Mouse (Mus musculus) mouse trophoblast stem cell (cell line): ENCODE data around the gene Ehd4.

Source experiments
- in situ Hi-C, 2 experiments: fragments of 300-500 bp; cut with MseI, MboI; formaldehyde crosslinking; loops; 2 replicates in 1 of 2; 3 replicates in 1 of 2; pipeline ENCODE4 v1.15.1; 2025

Gene Ehd4

DNA sequence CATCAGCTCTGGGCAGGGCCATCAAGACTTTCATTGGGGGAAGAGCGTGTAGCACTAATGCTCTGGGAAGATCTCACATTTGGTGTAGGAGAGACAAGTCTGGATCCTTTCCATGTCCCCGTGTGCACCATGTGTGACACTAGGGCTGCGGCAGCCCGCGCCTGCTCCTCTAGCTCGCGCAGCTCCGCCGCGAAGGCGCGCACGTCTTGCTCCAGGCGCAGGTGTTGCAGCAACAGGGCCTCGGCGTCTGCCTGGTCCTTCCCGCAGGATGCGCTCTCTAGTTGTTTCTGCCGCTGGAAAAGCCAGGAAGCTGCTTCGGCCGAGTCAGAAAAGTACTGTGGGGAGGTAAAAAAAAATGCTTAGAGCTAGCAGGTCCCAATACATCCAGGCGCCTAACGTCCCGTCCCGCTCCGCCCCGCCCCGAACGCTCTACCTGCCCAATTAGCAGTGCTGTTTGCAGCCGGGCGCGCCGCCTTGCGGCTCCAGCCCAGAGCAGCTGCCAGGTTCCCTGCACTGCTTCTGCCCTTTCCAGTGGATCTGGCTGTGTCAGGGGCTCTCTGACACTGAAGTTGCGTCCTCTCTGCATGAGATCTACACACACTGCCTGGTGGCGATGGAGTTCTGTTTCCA is 78.2 kb downstream of the Ehd4 start:
- in situ Hi-C loops, result loop anchor here in 1 of 2 experiments (10.0 kb wide), 1 partner anchor 101 kb away; the partner anchor contains the start of gene Mapkbp1

DNA sequence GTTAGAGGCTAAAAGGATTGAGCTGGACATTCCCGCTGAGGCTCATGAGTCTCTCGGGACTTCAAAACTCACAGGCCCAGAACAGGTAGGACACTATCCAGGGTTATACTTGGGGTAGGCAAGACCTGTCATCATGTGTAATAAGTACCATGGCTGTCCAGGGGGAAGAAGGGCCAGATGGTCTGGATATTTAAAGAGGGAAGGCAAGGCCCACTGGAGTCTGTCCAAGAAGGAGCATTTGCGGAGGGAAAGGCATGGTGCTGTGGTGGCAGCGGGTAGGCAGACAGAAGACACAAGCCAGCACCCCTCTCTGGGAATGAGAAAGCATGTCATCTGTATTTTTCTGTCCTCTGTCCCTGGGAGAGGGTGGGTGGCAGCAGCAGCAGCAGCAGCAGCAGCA is 80.3 kb downstream of the Ehd4 start:
- in situ Hi-C loops, result loop anchor here in 1 of 2 experiments (10.0 kb wide), 1 partner anchor 99 kb away; the partner anchor contains the start of gene Mapkbp1

DNA sequence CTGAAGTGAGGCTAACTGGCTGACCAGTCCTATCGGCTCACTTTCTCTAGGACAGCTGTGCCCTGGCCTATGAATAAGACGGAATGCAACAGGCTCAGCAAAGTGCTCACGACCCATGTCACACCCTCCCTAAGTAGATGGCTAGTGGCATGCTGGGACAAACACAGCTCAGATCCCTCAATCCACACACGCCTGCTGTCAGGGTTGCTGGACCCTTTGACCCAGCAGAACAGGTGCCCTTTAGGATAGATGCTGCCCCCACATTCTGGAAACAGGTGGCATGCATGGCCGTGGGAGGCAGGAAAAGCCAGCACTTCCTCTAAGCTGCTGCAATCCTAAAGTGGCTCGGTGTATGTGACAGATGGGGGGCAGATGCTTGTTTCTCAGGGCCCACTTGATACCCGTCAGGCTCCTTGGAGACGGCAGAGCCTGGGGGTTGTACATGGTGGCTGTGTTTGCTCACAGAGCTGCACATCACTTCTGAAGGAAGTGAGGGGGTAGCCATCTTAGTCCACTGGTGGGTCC is 84.9 kb downstream of the Ehd4 start:
- in situ Hi-C loops, result no loop called here

DNA sequence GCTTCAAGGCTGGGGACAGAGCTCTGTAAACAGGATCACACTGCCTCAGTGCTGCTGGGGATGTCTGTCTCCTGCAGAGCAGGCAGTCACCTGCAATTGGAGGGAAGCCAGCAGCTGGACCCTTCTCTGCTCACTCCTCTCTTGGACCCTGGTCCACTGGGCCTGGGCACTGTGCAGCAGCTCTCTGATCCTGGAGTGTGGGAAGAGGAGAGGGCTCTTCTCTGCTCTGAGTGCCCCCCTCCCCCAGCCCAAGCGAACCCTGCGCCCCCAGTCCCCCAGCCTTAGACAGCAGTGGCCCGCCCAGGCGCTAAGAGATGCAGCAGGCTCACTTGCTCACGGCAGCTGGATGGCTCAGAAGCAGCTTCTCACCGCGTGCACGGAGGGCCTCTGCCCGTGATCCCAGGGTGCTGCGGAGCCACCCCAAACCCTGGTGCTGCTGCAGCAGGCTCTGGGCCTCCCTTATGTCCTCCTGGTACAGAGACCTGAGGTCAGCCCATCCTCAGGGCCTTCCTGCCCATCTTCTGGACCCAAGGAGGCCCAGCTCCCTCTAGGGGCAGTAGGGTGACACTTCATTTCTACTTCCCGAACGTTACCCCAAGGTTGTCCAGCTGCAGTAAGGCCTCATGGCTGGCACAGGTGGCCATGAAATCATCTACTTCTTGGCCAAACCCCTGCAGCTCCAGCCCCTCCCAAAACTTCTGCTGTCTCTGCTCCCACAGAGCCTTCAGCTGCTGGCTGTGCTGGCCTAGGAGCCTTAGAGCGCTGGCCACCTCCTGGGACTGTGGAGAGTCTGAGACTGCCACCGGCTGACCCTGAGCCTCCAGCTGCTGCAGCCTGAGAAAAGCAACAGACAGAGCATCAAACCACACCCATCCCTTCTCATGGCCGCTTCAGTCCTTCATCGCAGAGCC is 85.6 kb downstream of the Ehd4 start:
- in situ Hi-C loops, result no loop called here

DNA sequence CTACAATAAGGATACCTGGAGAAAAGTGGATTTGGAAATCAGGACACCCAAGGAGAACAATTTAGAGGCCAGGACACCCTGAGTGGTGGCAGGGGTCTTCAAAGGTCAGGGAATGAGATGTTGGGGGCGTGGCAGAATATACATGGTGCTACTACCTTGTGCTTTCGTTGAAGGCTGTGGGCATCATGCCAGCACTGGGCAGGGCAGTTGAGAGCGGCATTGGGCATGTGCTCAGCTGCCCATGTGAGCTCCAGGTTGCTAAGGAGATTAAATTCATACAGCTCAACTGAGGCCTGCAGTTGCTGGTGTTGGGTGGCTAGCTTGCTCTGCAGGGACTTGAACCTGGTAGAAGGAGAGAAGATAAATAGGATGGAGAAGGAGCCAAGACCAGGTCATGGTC is 88.2 kb downstream of the Ehd4 start:
- in situ Hi-C loops, result no loop called here

DNA sequence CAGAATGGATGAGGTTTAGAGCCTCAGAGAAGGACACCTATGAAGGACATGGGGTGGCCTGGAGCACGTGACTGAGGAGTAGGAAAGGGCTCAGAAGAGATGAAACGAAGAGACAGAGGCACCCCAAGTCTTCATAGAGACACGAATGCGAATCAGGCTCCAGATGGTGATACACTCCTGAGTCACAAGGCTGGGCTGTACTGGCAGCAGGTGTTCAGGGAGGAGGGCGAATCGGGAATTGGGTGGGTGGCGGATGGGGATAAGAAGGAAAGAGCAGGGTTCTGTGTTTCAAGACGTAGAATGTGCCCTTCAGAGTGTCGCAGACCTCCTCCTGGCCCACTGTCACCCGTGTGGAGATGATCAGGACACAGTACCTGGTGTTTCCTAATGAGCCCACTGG is 89.2 kb downstream of the Ehd4 start:
- in situ Hi-C loops, result no loop called here

DNA sequence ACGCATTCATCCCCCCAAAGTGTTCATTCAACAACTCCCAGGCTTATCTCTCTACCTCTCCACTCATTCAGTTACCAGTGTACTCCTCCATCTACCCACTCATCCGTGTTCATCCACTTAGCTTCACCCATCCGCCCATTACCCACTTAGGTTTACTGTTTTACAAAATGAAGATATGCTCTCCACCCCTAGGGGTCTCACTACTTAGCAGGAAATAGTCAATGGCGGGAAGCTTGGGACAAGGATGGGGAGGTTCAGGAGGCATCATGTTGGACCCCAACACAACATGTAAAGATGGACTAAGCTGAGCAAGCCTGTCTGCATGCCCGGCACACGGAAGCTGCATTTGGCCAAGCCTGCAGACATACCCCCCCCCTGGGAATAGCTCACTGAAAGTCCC is 89.8 kb downstream of the Ehd4 start:
- in situ Hi-C loops, result no loop called here

DNA sequence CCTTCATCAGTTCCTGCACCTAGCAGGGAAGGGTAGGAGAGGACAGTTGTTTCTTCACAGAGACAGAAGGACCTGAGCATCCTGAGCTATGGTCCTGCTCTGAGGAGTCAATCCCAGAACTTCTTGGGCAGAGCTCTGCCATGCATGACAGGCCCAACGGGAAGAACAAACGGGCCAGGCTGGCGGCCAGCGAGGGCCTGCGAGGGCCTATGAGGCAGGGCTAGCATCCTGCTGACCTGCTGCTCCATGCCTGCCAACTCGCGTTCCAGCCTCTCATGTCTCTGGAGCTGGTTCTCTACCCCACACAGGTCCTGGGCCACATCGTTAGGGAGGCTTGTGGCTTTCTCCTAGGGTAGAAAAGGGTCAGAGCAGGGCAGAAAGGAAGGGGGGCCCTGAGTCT is 92.2 kb downstream of the Ehd4 start:
- in situ Hi-C loops, result no loop called here

DNA sequence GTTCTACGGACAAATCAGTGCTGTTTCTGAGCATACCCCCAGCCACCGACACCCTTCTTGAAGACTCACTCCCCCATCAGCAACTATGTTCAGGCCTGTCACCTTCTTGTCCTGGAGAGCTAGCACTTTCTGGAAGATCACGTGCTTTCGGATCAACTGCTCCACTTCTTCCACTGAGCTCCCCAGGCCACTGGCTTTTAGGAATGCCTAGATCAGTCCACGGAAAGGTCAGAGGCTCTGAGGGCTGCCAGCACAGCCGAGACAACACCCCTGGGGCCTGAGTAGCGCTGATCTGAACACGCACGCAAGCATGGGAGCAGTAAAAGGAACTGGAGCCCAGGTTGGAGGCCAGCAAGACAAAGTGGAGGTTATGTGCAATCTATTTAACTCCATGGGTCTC is 93.8 kb downstream of the Ehd4 start:
- in situ Hi-C loops, result no loop called here

DNA sequence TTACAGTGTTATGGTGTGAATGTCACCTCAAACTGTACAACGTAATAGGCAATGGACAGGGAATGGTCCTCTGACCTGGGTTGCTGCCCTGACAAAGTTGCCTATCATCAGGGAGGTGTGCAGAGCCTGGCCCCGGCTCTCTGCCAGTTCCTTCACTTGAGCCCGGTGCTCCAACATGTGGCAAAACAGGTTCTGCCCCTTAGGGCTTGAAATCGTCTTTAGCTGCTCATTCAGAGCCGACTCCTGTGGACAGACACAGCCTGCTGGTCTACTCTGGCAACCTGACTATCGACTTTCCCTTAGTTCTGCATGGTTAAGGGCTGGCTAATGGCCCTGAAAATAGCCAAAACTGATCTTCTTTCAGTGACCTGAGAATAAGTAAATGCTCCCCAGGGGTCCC is 94.2 kb downstream of the Ehd4 start:
- in situ Hi-C loops, result no loop called here

DNA sequence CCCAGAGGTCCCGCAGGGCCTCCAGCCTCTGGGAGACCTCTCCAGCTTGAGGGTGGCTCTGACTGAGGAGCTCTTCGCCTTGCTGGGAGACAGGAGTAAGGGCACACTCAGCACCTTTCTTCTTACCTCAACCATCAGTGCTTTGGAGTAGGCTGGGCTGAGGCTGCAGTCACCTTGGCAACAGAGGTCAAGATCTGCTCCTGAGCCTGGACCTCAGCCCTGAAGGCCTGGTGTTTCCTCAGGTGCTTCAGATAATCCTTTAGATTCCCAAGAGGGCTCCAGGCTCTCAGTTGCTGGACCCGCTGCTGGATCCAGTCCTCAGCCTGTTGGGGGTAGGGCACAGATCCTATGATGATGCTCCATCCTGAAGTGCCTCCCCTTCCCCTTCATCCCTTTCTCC is 94.9 kb downstream of the Ehd4 start:
- in situ Hi-C loops, result no loop called here

DNA sequence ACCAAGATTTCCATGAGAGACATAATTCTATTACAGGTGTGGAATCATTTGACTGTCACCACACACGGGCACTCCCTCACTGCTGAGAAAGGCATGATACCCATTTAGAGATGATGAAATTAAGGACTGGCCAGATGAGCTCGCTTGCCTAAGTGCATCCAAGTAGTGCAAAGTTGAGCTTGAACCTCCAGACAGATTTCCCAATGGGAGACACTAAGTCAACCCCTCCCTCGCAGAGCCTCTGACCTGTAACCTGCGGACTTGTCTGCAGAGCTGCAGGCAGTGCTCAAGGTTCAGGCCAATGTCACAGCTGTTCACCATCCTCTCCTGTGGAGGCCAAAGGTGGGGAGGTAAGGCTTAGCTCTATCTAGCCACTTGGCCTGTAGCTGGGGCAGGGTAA is 95.6 kb downstream of the Ehd4 start:
- in situ Hi-C loops, result no loop called here

DNA sequence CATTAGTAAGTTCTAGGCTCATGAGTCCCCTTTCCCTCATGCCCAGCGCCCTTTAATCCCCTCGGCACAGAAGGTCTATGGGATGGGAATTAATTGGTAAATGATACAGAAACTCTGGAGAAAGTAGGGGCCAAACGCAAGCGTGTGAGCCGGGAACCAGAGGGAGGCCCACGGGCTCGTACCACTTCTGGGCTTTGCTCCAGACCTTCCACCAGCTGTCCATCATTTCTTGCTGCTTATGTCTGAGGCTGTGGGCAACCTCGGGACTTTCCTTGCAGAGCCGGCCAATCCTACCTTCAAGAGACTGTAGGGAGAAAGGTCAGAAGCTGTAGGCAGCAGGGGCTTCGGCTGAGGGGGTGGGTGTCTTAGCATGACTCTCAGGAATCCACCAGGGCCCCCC is 98.5 kb downstream of the Ehd4 start:
- in situ Hi-C loops, result no loop called here

DNA sequence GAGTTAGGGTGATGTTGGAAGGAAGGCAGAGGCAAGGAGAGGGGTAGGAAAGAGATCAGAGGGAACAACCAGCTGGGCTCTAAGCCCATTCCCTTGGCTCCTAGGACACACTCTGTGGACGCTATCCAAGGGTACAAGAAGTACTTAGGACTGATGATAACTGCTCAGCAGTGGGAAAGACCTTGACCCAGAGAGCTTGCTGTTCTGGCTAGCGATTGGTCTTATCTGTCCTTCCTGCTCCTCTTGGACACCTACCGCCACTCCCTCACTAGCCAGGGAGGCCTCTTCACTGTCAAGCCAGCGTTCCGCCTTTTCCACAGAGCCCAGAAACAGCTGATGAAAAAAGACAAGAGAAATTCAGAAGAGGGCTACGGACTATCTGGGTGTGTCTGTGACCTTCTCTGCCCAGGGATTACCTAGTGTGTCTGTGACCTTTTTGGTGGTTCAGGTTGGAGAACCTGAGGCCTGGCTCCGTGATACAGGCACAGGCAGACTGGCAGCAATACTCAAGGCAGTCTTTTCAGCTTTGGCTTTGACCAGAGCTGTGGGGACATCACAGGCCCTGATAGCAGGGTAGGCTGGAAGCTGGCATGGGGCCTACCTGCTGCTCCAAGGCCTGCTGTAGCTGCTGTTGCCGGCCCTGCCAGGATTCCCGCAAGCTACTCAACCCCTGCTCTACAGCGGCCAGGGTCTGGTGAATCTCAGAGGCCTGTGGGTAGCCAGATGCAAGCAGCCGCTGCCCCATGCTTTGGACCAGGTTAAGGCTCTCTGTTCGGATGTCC is 99.4 kb downstream of the Ehd4 start:
- in situ Hi-C loops, result no loop called here

DNA sequence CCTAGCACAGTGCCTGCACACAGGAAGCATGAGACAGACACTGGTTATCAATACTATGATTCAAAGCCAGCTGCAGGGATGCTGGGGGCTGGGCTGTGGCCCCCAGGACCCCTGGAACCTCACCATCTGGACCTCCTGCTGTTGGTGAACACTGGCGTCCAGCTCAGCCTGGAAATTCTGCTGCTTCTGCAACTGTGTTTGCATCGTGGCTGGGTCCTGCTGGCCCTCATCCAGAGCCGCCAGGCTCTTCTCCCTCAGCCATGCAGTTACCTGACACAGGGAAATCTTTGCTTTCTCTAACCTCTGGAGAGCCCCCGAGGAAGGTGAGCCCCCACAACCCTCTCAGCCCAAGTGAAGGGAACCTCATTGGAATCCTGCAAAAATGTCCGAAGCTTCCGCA is 103.0 kb downstream of the Ehd4 start:
- in situ Hi-C loops, result no loop called here

DNA sequence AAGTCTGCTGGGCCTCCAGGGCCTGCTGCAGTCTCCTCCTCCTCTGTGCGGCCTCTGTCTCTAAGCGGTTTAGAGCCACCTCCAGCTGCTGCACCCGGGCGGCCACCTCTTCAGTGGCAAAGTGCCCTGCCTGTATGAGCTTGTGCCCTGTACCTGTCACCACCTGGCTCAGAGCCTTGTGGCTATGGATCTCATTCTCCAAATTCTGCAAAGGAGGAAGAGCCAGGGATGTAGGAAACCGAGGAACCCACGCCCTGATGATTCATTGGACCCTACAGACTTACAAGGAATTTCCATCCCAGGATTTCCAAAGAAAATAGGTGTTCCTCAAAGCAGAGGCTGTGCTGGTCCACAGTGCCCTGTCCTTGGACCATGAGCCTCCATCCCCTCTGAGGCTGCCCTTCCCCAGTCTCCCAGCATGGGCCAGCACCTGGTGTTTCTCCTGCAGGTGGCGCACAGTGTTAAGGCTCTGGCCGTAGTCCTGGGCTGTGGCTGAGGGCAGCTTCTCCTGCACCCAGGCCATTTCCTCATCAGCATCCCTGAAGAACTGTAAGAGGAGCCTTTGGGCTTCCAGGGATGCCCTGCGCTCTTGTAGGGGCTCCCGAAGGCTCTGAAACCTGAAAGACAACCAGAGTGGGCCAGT is 104.7 kb downstream of the Ehd4 start:
- in situ Hi-C loops, result no loop called here

DNA sequence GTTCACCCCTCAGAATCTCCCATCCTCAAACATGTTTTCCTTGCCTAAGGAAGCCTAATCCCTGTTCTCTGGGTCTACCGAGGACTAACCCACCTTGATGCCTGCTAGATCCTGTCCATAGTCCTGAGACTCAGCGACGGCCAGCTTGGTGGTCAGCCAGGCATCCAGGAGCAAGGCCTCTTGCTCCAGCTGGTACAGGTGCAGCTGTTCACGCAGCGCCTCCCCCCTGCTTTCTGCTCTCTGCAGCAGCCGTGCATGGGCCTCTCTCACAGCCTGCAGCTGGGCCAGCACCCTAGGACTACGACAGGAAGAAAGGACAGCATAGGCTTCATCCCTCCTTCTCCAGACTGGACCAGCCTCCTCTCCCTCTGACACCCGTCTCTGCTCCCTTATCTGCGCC is 106.2 kb downstream of the Ehd4 start:
- in situ Hi-C loops, result no loop called here

DNA sequence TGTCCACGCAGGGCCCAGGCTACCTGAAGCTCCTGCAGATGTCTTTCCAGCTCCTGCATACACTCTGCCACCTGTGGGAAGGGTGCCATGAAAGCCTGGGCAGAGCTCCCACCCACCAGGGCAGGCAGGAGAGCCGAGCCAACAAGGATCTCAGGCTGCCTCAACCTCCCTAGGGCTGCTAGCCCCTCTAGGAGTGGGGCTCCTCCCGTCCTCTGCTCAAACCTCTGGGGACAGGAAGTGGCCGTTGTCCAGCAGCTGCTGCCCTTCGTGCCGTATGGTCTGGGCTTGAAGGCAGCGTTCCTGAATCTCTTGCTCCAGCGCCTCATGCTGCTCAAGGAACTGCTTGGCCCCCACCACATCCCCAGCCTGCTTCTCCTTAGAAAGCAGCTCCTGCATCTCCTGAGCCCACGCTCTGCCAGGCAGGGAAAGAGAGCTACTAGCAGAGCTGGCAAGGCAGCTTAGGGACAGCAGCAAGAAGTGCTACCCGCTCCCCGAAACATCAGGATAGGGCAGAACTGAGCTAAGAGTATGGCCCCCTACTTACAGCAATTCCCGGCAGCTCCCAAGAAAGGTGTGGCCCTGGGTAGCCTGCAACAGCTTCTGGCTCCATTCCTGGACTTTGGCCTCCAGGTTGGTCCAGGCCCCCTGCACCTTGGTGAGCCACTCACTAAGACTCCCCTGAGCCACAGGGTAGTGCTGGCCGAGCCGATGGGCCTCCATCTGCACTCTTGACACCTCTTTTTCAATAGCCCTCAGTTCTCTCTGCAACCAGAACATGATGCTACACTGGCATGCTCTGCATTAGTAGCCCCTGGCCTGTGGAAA is 107.7 kb downstream of the Ehd4 start:
- in situ Hi-C loops, result no loop called here

DNA sequence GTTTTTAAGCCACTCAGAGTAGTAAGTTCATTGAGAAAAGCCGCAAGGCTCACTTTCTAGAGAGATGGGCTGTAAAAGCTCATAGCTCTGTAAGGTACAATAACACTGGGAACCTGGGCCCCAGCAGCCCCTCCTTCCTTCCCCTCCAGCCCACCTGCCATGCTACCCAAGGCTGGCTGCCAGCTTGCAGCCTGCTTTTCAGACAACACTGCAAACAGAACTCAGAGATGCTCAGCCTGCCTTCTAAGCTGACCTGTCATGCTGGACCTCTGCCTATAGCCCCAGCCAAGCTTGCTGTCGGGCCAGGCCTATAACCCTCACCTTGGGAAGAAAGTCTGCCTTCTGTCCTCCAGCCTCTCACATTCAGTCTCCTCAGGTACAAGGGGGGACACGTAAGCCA is 109.7 kb downstream of the Ehd4 start:
- in situ Hi-C loops, result no loop called here

DNA sequence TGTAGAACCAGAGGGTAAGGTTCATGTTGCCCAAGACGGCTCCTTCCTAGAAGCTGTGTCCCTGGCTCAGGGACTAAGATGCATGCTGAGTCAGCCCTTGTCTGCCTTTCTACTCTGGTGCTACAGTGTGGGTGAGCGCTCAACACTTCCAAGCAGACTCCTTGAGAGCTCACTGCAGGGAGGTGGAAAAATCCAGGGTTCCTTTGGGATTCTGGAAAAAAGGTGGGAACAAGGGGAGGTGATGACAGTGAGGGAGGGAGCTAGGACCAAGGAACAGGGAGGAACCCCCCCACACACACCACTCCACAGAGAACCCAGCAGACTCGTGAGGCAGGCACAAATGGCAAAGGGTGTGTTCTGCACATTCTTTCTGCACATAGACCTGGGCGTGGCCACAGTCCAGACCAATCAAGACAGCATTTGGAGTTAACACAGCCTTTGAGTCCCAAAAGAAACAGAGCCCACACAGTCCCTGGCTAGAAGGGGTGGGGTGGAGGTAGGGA is 110.3 kb downstream of the Ehd4 start:
- in situ Hi-C loops, result no loop called here

DNA sequence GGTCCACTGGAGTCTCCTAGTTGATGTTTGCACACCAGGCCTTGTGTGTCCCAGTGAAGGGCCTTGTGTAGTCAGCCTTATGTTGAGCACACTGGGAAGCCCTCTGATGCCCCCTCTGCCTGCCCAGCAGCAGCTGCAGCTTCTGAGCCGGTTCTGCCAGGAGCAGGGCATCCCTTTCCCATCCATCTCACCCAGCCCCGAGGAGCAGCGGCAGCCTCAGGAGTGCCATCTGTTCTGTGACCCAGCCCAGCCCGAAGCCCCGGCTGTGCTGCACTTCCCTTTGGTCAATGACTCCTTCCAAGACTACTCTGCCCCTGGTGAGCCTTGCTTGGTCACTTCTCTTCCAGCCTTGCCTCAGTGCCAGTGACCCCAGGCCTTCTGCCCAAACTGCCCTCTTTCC is 113.4 kb downstream of the Ehd4 start:
- in situ Hi-C loops, result no loop called here
